Mouse (Mus musculus) kidney, adult 11 months (tissue): ENCODE results near the gene Plg.

Experiments
- DNase-seq: peaks from one replicate; pipeline ENCODE4 v3.0.0; 2022

Plg gene

DNA sequence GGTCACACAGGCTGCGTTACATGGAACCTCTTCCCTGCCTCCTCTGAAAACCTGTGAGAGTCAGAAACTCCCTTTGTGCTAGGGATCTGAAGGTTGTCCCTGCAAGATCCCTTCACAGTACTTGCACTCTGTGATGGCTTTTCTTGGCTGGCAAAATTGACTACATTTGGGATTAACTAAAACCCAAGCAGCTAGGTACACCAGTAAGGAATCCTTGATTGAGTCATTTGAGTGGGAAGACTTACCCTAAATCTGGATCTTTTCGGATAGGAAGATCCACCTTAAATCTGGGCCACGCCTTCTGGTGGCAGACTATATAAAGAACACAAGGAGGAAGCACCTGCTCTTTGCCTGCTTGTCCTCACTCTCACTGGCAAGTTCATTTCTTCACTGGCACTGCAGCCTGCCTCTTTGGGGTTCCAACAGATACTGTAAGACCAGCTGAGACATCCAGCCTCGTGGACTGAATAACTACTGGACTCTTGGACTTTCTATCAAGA is 88.1 kb downstream of the Plg start:
- DNase-seq, result no peak

DNA sequence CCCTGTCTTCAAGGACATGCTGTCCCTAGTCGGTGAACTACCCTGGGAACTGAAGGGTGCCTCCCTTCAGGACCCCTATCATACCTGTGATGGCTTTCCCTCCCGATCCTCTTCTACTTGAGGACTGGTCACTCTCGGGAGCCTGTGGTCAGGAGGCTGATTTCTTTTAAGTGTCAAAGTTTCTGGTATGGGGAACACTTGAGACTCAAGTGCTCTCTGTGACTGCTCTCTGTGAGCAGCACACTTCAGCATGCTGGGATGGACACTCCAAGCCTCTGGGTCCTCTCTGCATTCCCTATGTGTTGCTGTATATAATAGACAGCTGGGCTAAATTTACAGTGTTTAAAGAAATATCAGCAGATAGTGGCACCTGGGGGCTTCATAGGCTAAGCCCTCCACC is 89.2 kb downstream of the Plg start:
- DNase-seq, result no peak

DNA sequence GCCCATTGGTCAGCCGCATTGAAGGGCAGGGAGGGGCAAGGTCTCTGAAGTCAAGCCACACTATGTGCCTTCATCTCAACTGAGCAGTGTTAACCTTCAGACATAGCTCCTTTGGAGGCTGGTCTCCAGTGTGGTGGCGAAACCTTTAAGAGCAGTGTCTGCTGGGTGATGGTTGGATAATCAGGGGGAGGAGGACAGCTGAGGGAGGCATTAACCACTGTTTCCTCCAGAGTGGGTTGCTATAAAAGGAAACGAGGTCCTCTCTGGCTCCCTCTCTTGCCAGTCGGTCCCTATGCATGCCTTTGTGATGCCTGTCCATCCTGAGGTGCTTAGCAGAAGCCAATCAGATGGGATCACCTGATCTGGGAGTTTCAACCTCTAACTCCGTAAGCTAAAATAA is 90.3 kb downstream of the Plg start:
- no peak for DNase-seq
